Mouse (Mus musculus) ES-CJ7 (cell line): ENCODE results near the gene Uvssa.

ENCODE experiments used
- DNase-seq: peaks from one replicate; pipeline ENCODE4 v3.0.0; 2011; ENCODE audit warnings: low read depth, low spot score

Uvssa gene

GRCm38 (mm10) chr5:33442927-33443710, 64.8 kb downstream of the Uvssa start:
- peak; percentile 51 for DNase-seq

GRCm38 (mm10) chr5:33443794-33444193, 65.4 kb downstream of the Uvssa start:
- no peak for DNase-seq

DNA sequence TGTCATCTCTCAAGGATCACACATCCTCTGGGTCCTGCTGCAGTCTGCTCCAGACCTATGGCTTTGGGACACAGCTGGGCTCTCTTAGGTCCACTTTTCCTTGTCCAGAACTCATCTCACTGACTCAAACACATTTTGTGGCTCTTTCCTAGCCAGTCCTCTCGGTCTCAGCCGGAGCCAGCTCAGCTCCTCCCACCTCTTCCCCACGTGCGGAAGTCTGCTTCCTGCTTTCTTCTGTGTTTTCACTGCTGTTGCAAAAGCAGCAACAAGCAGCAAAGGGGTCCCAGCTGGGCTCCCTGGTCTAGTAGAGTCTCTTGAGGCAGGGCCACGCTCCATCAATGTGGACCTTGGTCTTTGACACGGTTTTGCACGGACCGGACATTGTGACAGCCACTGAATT, 77.4 kb downstream of the Uvssa start:
- no peak for DNase-seq

- no peak for DNase-seq
Measured at GRCm38 (mm10) chr5:33458132-33458622, 79.8 kb downstream of the Uvssa start.

- DNase-seq = no peak
Measured at GRCm38 (mm10) chr5:33459111-33459510, 80.8 kb downstream of the Uvssa start.

DNA sequence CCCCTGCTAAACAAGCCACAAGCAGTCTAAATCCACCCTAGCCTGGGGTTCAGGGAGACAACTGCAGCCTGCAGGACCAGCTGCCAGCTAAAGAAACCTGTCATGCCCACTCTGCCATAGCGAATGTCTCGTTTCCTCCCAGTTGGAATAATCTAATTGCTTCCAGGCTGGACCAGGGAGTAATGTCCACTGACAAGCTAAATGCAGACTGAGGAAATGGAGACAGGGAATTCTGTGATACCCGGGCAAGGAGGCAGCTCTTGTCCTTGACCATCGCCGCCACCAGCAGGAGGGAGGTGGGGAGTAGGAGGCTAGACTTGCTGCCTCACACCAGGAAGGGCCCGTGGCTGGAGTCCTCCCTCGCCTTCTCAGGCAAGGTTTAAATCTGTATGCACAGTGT, 86.0 kb downstream of the Uvssa start:
- no peak for DNase-seq

GRCm38 (mm10) chr5:33465464-33465863, 87.1 kb downstream of the Uvssa start:
- DNase-seq = no peak
